Mouse (Mus musculus) frontal cortex, postnatal 10 days (tissue): ENCODE measurements around the gene Bag1.

Source experiments
- DNase-seq, 2 experiments: peaks; one replicate each; pipeline ENCODE4 v3.0.0; 2022; ENCODE audit warnings: low spot score in 2 of 2, mixed read lengths in 1 of 2

Bag1 gene

DNA sequence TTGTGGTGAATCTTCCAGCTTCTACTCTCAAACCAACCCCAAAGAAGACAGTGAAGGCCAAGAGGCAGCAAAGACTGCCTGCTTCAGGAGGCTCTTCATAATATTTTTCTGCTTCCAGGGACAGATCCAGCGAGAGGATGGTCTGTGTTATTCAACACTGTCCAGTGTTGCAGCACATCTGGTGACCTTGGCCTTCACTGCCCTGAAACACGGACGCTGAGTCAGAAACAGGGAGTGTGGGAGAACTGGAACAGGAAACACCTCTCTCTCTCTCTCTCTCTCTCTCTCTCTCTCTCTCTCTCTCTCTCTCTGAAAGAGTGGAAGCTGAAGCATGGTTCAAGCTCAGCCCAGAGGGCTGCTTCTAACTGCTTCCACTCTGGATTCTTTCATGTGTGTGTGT, 58.8 kb downstream of the Bag1 start:
- DNase-seq, result no peak

- no peak for DNase-seq
Measured at GRCm38 (mm10) chr4:40888839-40889238, 59.3 kb downstream of the Bag1 start.
